Mouse (Mus musculus): ENCODE measurements at regions not wholly inside any gene's neighbourhood (a gene's known extent, or its start where the extent isn't known, plus 50 kb on each side); places are given as distances from the start of the nearest gene placed in this dataset.

DNA sequence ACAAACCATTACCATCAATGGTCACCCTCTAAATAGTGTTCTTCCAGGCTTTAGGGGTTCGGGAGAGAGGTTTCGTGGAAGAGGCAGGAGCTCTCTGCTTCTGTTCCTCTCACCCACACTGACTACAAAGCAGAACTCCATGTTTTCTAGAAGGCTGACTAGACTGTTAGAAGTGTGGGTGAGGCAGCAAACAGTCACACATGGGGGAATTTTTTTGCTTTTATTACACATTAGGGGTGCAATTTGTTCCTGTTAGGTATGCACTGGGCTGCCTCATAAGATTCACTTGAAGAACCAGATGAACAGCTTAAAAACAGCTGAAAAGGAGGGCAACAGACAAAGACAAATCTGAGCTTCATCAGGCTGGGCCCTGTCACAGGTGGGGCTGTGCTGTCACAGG is 124.5 kb upstream of the Syt13 start:
- no peak for TF ChIP-seq CTCF (IDR thresholded peaks at IDR 0.05; ENCODE audit: borderline replicate concordance, extremely low read depth, insufficient read depth, insufficient read length)
- TF ChIP-seq POLR2A (IDR thresholded peaks at IDR 0.05; ENCODE audit: borderline replicate concordance, extremely low read depth, insufficient read depth, insufficient read length, poor library complexity, severe bottlenecking): no peak

Data from brain, embryonic 14.5 days (tissue).